Comparison of ENCODE assay signal across 8 mouse cellular contexts in the genomic region with DNA sequence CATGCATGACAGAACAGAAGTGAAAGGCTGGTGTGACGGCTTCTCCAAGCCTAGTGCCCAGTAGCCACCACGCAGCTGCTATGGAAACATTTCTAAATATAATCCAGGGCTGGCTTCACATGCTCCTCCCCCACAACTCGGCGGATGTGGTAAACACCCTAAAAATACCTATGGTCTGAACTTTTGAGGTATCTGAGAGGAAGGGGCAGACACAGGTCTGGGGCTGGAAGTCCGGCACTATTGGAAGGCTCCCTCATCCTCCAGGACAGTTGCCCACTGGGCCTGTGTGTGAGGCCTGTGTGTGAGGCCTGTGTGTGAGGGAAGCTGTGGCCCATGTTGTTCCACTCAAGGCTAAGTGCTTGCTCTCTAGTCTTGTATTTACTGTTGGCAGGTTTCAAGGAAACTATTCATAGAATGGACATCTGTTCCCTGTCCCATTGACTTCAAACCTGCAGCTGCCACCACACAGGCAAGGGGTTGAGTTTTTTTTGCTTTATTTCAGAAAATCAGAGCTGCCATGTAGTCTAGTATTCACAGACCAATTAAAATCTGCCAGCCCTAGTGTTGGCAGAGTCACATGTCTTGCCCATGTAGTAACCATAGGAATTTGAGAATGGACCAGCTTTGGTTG. TPM values are rescaled to one million over a fixed set of nuclear protein-coding genes. Genes with fewer than 3 reads are reported as not detected.
DNase-seq lines count a peak whose midpoint lies in the region; ATAC-seq and TF ChIP-seq lines count a peak whose summit lies in the region.

No protein-coding gene starts in this region.

- 40% methylated on average over 5 of the region's 5 CpGs for WGBS in embryonic facial prominence, embryonic 14.5 days
- 10% methylated on average over 5 of the region's 5 CpGs for WGBS in heart, embryonic 15.5 days
- 37% methylated on average over 5 of the region's 5 CpGs for WGBS in limb, embryonic 14.5 days
- WGBS in small intestine, adult 2 months = 74% methylated on average over 5 of the region's 5 CpGs
- 57% methylated on average over 5 of the region's 5 CpGs for WGBS in kidney, embryonic 14.5 days

- H3K9me3 ChIP-seq in embryonic facial prominence, embryonic 14.5 days (ENCODE audit: control insufficient read depth, low read length) = no peaks in the 10 kb centered on the region
- no peaks in the 10 kb centered on the region for H3K9me3 ChIP-seq in heart, embryonic 15.5 days (replicated peaks)
- no peaks in the 10 kb centered on the region for H3K9me3 ChIP-seq in limb, embryonic 14.5 days (ENCODE audit: control insufficient read depth, low read length)
- no peaks in the 10 kb centered on the region; the same call in none of the 2 replicates for H3K9me3 ChIP-seq in kidney, embryonic 14.5 days (ENCODE audit: control insufficient read depth, low read length)

- H3K27me3 ChIP-seq in embryonic facial prominence, embryonic 14.5 days (replicated peaks; ENCODE audit: control insufficient read depth, insufficient read depth, low read length) = no peaks in the 10 kb centered on the region
- no peaks in the 10 kb centered on the region for H3K27me3 ChIP-seq in heart, embryonic 15.5 days
- H3K27me3 ChIP-seq in limb, embryonic 14.5 days (ENCODE audit: control insufficient read depth, insufficient read depth, low read length) = no peaks in the 10 kb centered on the region
- no peaks in the 10 kb centered on the region for H3K27me3 ChIP-seq in small intestine, adult 2 months (ENCODE audit: control insufficient read depth, insufficient read depth, low read length)
- H3K27me3 ChIP-seq in kidney, embryonic 14.5 days (ENCODE audit: control insufficient read depth, insufficient read depth, low read length) = no peaks in the 10 kb centered on the region

- no peak for TF ChIP-seq CTCF in small intestine, adult 2 months (IDR thresholded peaks at IDR 0.05; ENCODE audit: extremely low read depth, insufficient read length, insufficient replicate concordance, low read depth, low read length)

- H3K4me1 ChIP-seq in embryonic facial prominence, embryonic 14.5 days (ENCODE audit: control insufficient read depth, insufficient read depth, low read length) = peaks cover 50% of the 10 kb centered on the region
- peaks cover 49% of the 10 kb centered on the region for H3K4me1 ChIP-seq in heart, embryonic 15.5 days (replicated peaks)
- H3K4me1 ChIP-seq in limb, embryonic 14.5 days (ENCODE audit: control insufficient read depth, insufficient read depth, low read length) = peaks cover 46% of the 10 kb centered on the region
- H3K4me1 ChIP-seq in small intestine, adult 2 months (ENCODE audit: control insufficient read depth, insufficient read depth, insufficient read length, low read length) = peaks cover 2% of the 10 kb centered on the region; the same call in 1 of the 2 replicates
- peaks cover 49% of the 10 kb centered on the region for H3K4me1 ChIP-seq in kidney, embryonic 14.5 days (ENCODE audit: control insufficient read depth, insufficient read depth, low read length)

- H3K36me3 ChIP-seq in embryonic facial prominence, embryonic 14.5 days (ENCODE audit: control insufficient read depth, insufficient read depth, low read length) = peaks cover 32% of the 10 kb centered on the region
- H3K36me3 ChIP-seq in heart, embryonic 15.5 days = peaks cover 11% of the 10 kb centered on the region
- H3K36me3 ChIP-seq in limb, embryonic 14.5 days (ENCODE audit: control insufficient read depth, insufficient read depth, low read length) = peaks cover 27% of the 10 kb centered on the region
- H3K36me3 ChIP-seq in small intestine, adult 2 months (ENCODE audit: control insufficient read depth, insufficient read depth, low read length) = peaks cover 15% of the 10 kb centered on the region
- H3K36me3 ChIP-seq in kidney, embryonic 14.5 days (ENCODE audit: control insufficient read depth, insufficient read depth, low read length) = peaks cover 28% of the 10 kb centered on the region; the same call in 1 of the 2 replicates

- no peak for TF ChIP-seq POLR2A in limb, embryonic 14.5 days (IDR thresholded peaks at IDR 0.05; ENCODE audit: borderline replicate concordance, extremely low read depth, insufficient read depth, insufficient read length)
- TF ChIP-seq POLR2A in small intestine, adult 2 months (IDR thresholded peaks at IDR 0.05; ENCODE audit: low read depth, low read length) = no peak

- peak overlapping the region; percentile 79 for H3K27ac ChIP-seq in embryonic facial prominence, embryonic 14.5 days (replicated peaks; ENCODE audit: low read depth, low read length)
- H3K27ac ChIP-seq in heart, embryonic 15.5 days = peak overlapping the region; percentile 93
- H3K27ac ChIP-seq in limb, embryonic 14.5 days (replicated peaks; ENCODE audit: low read depth, low read length) = peak overlapping the region; percentile 76
- H3K27ac ChIP-seq in small intestine, adult 2 months (ENCODE audit: insufficient read depth, low read depth, low read length) = peak overlapping the region; percentile 83
- no peak overlapping the region for H3K27ac ChIP-seq in kidney, embryonic 14.5 days (ENCODE audit: low read depth, low read length)

- no peak overlapping the region for H3K4me3 ChIP-seq in embryonic facial prominence, embryonic 14.5 days (ENCODE audit: low read depth, low read length)
- peak overlapping the region; percentile 5; the same call in 1 of the 2 replicates for H3K4me3 ChIP-seq in heart, embryonic 15.5 days
- no peak overlapping the region for H3K4me3 ChIP-seq in limb, embryonic 14.5 days (replicated peaks; ENCODE audit: low read length)
- no peak overlapping the region for H3K4me3 ChIP-seq in small intestine, adult 2 months (ENCODE audit: low read depth, low read length)
- H3K4me3 ChIP-seq in kidney, embryonic 14.5 days (ENCODE audit: low read length) = no peak overlapping the region

- peak; percentile 49 for DNase-seq in layer of hippocampus, adult 11-12 months (ENCODE audit: low spot score)
- no peak for DNase-seq in layer of hippocampus, postnatal 25 days (ENCODE audit: extremely low spot score in 1 of 2, low spot score in 1 of 2)
- peak; percentile 73 for DNase-seq in embryonic facial prominence, embryonic 14.5 days (ENCODE audit: low spot score)
- peak; percentile 67 for DNase-seq in limb, embryonic 14.5 days (ENCODE audit: low spot score)
- no peak for DNase-seq in embryo, embryonic 11 days

- ATAC-seq in embryonic facial prominence, embryonic 14.5 days (ENCODE audit: low read depth) = peak; percentile 76
- ATAC-seq in heart, embryonic 15.5 days (replicated peaks; ENCODE audit: insufficient number of reproducible peaks, insufficient read depth, low FRiP score, low read depth) = peak; percentile 81
- peak; percentile 75 for ATAC-seq in limb, embryonic 14.5 days (ENCODE audit: low FRiP score, low read depth)
- no peak for ATAC-seq in kidney, embryonic 14.5 days (ENCODE audit: low FRiP score, low TSS enrichment)

- H3K9ac ChIP-seq in embryonic facial prominence, embryonic 14.5 days (ENCODE audit: low read depth, low read length) = no peak overlapping the region
- H3K9ac ChIP-seq in heart, embryonic 15.5 days = no peak overlapping the region
- no peak overlapping the region for H3K9ac ChIP-seq in limb, embryonic 14.5 days (ENCODE audit: low read depth, low read length, severe bottlenecking)
- no peak overlapping the region for H3K9ac ChIP-seq in kidney, embryonic 14.5 days (ENCODE audit: low read depth, low read length)

- no peak overlapping the region for H3K4me2 ChIP-seq in embryonic facial prominence, embryonic 14.5 days (ENCODE audit: low read depth, low read length)
- H3K4me2 ChIP-seq in heart, embryonic 15.5 days = peak overlapping the region; percentile 37
- peak overlapping the region; percentile 18 for H3K4me2 ChIP-seq in limb, embryonic 14.5 days (replicated peaks; ENCODE audit: low read depth, low read length, severe bottlenecking)
- H3K4me2 ChIP-seq in kidney, embryonic 14.5 days (replicated peaks; ENCODE audit: low read depth, low read length) = no peak overlapping the region

RNA-seq across cellular contexts. Expression of a gene that starts 43.8 kb away (rescaled TPM):
- 100 to 1,000 TPM in 1 of 2 experiments, 10 to 100 TPM in 1; 98.9 to 113 TPM for total RNA-seq in layer of hippocampus, postnatal 25 days (2021)
- 187 and 197 TPM in 2 replicates for polyA plus RNA-seq in embryonic facial prominence, embryonic 14.5 days (2014; fragmentation: Nextera tagmentation; extraction: Ambion mirVana)
- 79.0 and 94.5 TPM in 2 replicates for polyA plus RNA-seq in heart, embryonic 15.5 days (2015; fragmentation: Nextera tagmentation; extraction: Ambion mirVana)
- polyA plus RNA-seq in limb, embryonic 14.5 days (2012; rRNA removed) = 141 and 149 TPM in 2 replicates
- 197 and 206 TPM in 2 replicates for polyA plus RNA-seq in limb, embryonic 14.5 days (2014; fragmentation: Nextera tagmentation; extraction: Ambion mirVana)
- polyA plus RNA-seq in small intestine, adult 2 months (2012; rRNA removed) = 7.0 and 12.9 TPM in 2 replicates
- 131 and 224 TPM in 2 replicates for polyA plus RNA-seq in kidney, embryonic 14.5 days (2014; fragmentation: Nextera tagmentation; extraction: Ambion mirVana)

Comparison
In these comparisons a context has a peak if more than half of its experiments do, and no peak if none do; other contexts are left out.
1. DNase-seq: peak in layer of hippocampus, adult 11-12 months (single experiment), embryonic facial prominence, embryonic 14.5 days (single experiment) and limb, embryonic 14.5 days (single experiment); none in layer of hippocampus, postnatal 25 days (0 of 2) and embryo, embryonic 11 days (single experiment).
2. H3K4me2 ChIP-seq: peak in heart, embryonic 15.5 days (single experiment) and limb, embryonic 14.5 days (single experiment); none in embryonic facial prominence, embryonic 14.5 days (single experiment) and kidney, embryonic 14.5 days (single experiment).